Mouse (Mus musculus) hindbrain, embryonic 10.5 days (tissue): Measurements from ENCODE around the gene Cdsn. TPM values are rescaled to one million over a fixed set of nuclear protein-coding genes. Genes with fewer than 3 reads are reported as not detected.
"Not testable (repeated sequence)": the region's sequence is repeated elsewhere in the genome, so short reads cannot be mapped to it uniquely, and the experiment has no call there.

Experiments
- DNase-seq: peaks from one replicate; pipeline ENCODE4 v3.0.0-alpha.2; 2017; ENCODE audit warnings: low spot score
- H3K27ac ChIP-seq: fragments of 300-500 bp; sonication (generic); 2 replicates; pipeline ENCODE4 v1.5.1; 2016; ENCODE audit warnings: mild to moderate bottlenecking, moderate library complexity
- H3K27me3 ChIP-seq: fragments of 300-500 bp; sonication (generic); 2 replicates; pipeline ENCODE4 v1.6.1; 2016; ENCODE audit warnings: mild to moderate bottlenecking; ENCODE audit not compliant: poor library complexity, insufficient read depth, severe bottlenecking
- H3K36me3 ChIP-seq: fragments of 300-500 bp; sonication (generic); 2 replicates; pipeline ENCODE4 v1.6.1; 2016; ENCODE audit warnings: mild to moderate bottlenecking, moderate library complexity
- H3K4me1 ChIP-seq: fragments of 300-500 bp; sonication (generic); replicated peaks from 2 replicates; pipeline ENCODE4 v1.6.1; 2016; ENCODE audit warnings: mild to moderate bottlenecking
- H3K4me3 ChIP-seq: fragments of 300-500 bp; sonication (generic); 2 replicates; pipeline ENCODE4 v1.5.1; 2016; ENCODE audit warnings: mild to moderate bottlenecking, moderate library complexity
- H3K9me3 ChIP-seq: fragments of 300-500 bp; sonication (generic); 2 replicates; pipeline ENCODE4 v1.6.1; 2016; ENCODE audit warnings: mild to moderate bottlenecking, moderate library complexity
- WGBS: fragments of 180-500 bp; shearing (Covaris S2); methylation state at CpG from one replicate; pipeline ENCODE4 v1.1.7; 2016; 5-methylcytosine and 5-hydroxymethylcytosine counted together
- polyA plus RNA-seq: library from polyadenylated mRNA; unstranded; fragments of >200 nt; fragmentation: Nextera tagmentation; extraction: Ambion mirVana; gene quantifications from 2 replicates; pipeline ENCODE4 v1.2.1, GENCODE M21; 2016

Gene Cdsn
- 0.10 TPM in 1 of 2 replicates, not detected in the other for polyA plus RNA-seq

DNA sequence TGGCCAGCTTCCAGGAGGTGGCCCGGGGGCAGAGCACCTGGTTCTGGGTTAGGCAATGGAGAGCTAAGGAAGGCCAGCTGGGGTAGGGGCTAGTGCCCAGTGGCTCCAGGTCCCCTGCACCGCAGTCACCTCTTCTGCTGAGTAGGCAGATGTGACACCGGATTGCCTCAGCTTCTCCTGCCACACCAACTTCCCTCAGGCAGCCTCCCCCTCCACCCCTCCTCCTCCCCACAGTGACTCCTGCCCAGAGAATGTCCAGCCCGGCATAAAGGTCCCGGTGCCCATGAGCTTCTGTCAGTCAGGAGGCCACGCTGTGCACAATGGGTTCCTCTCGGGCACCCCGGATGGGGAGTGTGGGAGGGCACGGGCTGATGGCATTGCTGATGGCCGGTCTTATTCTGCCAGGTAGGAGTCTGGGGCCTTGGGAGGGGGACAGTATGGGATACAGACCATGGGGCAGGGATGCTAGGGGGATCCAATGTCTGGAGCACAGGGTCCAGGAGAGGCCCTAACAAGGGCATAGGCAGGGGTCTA lies at the start of gene Cdsn:
Gene Cdsn, plus strand, starts transcription at position 248 of the 534 bp plus-strand sequence.
- no peaks in the 10 kb centered on the region for H3K9me3 ChIP-seq
- no peaks in the 10 kb centered on the region for H3K36me3 ChIP-seq
- 0 out of 2 replicates have a peak, but pooled peaks cover 3% of the 10 kb centered on the region for H3K27me3 ChIP-seq
- no peak within 1 kb of the TSS for H3K4me3 ChIP-seq
- peaks cover 21% of the 10 kb centered on the region for H3K4me1 ChIP-seq
- no peak for DNase-seq
- H3K27ac ChIP-seq = 0 out of 2 replicates have a peak within 1 kb of the TSS, but pooled peaks have one; percentile 41
- 68% methylated on average over 10 of the region's 10 CpGs for WGBS

DNA sequence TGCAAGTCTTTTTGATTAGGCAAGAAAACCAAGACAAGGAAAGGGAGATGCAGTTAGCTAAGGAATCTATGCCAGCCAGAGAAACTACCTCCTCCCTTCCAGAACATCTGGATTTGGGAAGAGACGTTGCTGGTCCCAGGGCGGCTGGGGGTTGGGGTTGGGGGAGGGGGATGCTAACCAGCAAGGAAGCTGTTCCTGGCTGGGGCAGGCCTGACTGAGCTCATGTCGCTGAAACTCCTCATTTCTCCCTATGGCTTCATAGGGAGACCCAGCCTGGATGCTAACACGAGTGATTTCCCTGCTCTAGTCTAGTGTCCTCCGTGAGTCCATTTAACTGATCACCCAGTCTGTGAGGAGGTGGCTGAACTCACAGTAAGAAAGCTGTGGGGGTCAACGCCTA lies 49.7 kb upstream of the Cdsn start:
- WGBS = 1% methylated on average over 6 of the region's 6 CpGs
- H3K27ac ChIP-seq = no peak overlapping the region
- no peaks in the 10 kb centered on the region for H3K36me3 ChIP-seq
- H3K9me3 ChIP-seq = no peaks in the 10 kb centered on the region
- H3K27me3 ChIP-seq = peaks cover 49% of the 10 kb centered on the region
- H3K4me3 ChIP-seq = no peak overlapping the region
- H3K4me1 ChIP-seq = peaks cover 29% of the 10 kb centered on the region
- peak; percentile 22 for DNase-seq

DNA sequence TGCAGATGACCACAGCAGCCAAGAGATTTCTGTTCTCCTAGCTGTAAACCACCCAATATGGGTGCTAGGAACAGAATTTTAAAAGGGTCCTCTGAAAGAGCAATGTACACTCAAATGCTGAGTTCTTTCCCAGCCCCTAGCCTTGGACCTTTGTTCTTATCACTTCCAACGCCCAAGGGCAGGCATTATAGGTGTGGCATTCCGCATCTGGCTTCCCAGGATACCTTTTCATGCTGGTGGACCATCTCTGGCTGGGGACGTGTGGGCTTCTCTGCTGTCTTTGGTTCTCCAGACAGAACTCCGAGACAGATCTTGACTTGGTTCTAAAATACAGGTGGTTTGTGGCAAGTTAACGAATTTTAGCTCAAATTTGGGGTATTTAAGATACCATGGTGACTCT lies 49.2 kb upstream of the Cdsn start:
- no peak for DNase-seq
- peaks cover 55% of the 10 kb centered on the region for H3K27me3 ChIP-seq
- no peak overlapping the region for H3K4me3 ChIP-seq
- 36% methylated on average over 5 of the region's 5 CpGs for WGBS
- no peaks in the 10 kb centered on the region for H3K36me3 ChIP-seq
- no peaks in the 10 kb centered on the region for H3K9me3 ChIP-seq
- H3K4me1 ChIP-seq = peaks cover 29% of the 10 kb centered on the region
- no peak overlapping the region for H3K27ac ChIP-seq

DNA sequence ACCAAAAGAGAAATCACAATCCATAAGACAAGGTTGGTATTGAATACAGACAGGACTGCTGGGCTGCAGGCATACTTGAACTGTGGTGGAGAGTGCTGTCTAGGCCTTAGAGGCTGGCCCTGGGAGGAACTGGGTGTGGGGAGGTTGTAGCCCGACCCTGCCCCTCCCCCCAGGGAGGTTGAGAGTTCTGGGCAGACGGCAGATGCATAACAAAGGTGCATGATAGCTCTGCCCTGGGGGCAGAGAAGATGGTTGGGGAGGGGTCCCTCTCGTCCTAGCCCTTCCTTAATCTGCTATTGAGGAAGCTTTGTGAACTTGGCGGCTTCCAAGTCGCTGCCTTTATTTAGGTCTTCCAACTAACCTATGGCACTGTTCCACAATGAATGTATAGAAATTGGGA lies 48.1 kb upstream of the Cdsn start:
- H3K4me1 ChIP-seq = peaks cover 29% of the 10 kb centered on the region
- H3K4me3 ChIP-seq = no peak overlapping the region
- H3K27ac ChIP-seq = no peak overlapping the region
- H3K9me3 ChIP-seq = no peaks in the 10 kb centered on the region
- 17% methylated on average over 5 of the region's 5 CpGs for WGBS
- DNase-seq = no peak
- no peaks in the 10 kb centered on the region for H3K36me3 ChIP-seq
- H3K27me3 ChIP-seq = peaks cover 65% of the 10 kb centered on the region

DNA sequence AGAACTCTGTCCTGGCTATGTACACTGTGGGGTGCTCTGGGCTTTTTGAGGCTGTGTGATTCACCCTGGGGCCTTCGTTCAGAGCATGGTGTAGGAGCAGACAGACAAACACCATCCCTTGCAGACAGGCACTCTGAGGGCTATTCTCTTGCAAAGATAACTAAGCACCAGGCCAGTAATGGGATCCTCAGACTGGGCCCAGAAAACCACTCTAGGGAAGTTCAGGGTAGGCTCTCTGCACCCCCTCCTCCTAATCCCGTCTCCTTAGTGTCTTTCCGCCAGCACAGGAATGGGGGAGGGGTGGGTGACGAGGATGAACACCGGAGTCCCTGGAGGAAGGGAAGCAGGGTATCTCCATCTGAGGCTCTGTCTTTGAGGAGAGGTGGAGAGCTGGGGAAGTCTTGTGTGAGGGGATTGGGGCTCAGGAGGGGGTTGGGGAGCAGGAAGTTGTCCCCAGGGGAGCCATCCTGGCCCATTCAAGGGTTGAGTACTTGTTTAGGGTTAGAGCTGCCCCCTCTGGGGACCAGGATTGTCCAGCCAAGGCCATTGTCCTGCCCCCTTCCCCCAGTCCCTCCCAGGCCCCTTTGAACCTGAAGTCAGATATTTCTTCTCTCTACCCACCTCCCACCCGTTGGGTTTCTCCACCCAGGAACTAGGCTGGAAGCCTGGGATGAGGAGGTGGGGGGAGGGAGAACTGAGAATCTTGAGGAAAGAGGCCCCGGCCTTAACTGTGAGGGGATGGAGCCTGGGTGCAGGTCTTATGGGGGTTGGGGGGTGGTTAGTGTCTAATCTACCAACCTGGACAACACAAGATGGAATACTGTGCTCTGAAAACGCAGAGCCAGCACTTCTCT lies 47.1 kb upstream of the Cdsn start:
- H3K36me3 ChIP-seq = no peaks in the 10 kb centered on the region
- no peak overlapping the region for H3K27ac ChIP-seq
- no peak overlapping the region for H3K4me3 ChIP-seq
- 9% methylated on average over 8 of the region's 8 CpGs for WGBS
- H3K9me3 ChIP-seq = no peaks in the 10 kb centered on the region
- H3K4me1 ChIP-seq = peaks cover 29% of the 10 kb centered on the region
- no peak for DNase-seq
- peaks cover 75% of the 10 kb centered on the region for H3K27me3 ChIP-seq

DNA sequence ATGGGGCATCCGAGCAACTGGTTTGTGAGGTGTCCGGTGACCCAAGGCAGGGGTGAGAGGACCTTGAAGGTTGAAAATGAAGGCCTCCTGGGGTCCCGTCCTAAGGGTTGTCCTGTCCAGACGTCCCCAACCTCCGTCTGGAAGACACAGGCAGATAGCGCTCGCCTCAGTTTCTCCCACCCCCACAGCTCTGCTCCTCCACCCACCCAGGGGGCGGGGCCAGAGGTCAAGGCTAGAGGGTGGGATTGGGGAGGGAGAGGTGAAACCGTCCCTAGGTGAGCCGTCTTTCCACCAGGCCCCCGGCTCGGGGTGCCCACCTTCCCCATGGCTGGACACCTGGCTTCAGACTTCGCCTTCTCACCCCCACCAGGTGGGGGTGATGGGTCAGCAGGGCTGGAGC lies 46.2 kb upstream of the Cdsn start, which contains the start of gene Pou5f1:
Gene Pou5f1, plus strand, starts transcription at position 243 of the 400 bp plus-strand sequence.
- Histone ChIP-seq H3K36me3 (no peaks in the 10 kb centered on the region), H3K4me1 (peaks cover 29% of the 10 kb centered on the region), H3K9me3 (no peaks in the 10 kb centered on the region), H3K4me3 (no peak within 1 kb of the TSS), H3K27me3 (peaks cover 75% of the 10 kb centered on the region), H3K27ac (no peak within 1 kb of the TSS)
- WGBS = 17% methylated on average over 13 of the region's 13 CpGs
- no peak for DNase-seq

DNA sequence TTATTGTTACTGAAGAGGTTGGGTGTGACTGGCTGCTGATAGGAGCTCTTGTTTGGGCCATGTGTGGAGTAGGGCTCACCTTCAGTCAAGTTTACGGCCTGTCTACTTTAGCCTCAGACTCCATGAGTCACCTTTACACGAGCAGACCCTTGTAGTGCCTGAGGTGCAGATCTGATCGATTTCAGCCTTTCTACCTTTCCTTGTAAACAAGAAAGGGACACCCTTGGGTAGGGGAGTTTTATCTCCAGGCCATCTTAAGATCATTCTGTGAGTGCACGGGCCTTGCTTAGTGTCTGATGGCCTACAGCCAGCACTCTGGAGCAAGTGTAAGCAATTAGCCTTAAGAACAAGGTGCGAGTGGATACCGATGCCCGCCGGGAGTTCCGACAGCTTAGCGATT lies 45.0 kb upstream of the Cdsn start:
- Histone ChIP-seq H3K4me3 (no peak overlapping the region), H3K9me3 (no peaks in the 10 kb centered on the region), H3K27ac (no peak overlapping the region), H3K4me1 (peaks cover 29% of the 10 kb centered on the region), H3K27me3 (peaks cover 73% of the 10 kb centered on the region), H3K36me3 (no peaks in the 10 kb centered on the region)
- 14% methylated on average over 10 of the region's 10 CpGs for WGBS
- no peak for DNase-seq

DNA sequence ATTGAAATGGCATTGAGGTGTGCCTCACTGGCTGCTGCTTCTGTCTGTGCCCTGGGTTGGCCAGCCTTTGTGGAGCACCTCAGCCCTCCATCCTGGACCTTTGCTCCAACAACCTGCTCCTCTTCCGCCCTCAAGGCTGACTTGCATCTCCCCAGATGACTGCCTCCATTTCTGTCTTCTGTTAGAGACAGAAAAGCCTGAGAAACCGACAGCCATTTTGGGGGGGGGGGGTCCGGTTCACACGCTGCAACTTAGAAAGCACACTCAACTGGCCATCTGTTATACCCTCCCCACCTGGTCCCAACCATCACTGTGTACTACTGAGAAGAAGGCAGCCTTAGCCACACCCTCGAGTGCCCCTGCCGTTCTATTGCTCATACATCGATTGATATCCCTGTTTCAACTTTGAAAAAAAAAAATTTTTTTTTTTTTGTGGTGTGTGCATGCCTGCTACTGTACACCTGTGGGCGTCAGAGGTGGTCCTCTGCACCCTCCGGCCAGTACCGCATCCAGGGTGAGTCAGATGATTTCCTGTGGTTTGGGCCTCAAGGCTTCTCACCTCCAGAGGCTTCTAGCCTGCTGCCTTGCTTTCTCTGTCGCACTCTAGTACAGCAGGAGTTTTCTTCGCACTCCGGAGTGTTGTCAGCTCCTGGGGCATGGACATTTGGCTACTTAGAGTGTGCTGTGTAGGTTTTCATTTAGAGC lies 44.2 kb upstream of the Cdsn start:
- Histone ChIP-seq H3K4me3 (no peak overlapping the region), H3K4me1 (peaks cover 20% of the 10 kb centered on the region), H3K9me3 (no peaks in the 10 kb centered on the region), H3K27ac (no peak overlapping the region), H3K27me3 (peaks cover 66% of the 10 kb centered on the region), H3K36me3 (peaks cover 5% of the 10 kb centered on the region)
- DNase-seq = no peak
- 25% methylated on average over 13 of the region's 13 CpGs for WGBS

DNA sequence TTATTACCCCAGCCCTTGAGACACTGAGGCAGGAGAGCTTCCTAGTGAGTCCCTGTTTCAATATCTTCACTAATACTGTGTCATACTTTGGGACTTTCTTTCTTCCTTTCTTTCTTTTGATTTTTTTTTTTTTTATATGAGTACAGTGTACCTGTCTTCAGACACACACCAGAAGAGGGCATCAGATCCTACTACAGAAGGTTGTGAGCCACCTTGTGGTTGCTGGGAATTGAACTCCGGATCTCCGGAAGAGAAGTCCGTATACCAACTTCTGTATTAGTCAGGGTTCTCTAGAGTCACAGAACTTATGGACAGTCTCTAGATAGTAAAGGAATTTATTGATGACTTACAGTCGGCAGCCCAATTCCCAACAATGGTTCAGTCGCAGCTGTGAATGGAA lies 43.6 kb upstream of the Cdsn start:
- Histone ChIP-seq H3K4me1 (peaks cover 19% of the 10 kb centered on the region), H3K36me3 (peaks cover 11% of the 10 kb centered on the region), H3K27me3 (peaks cover 65% of the 10 kb centered on the region)
- H3K4me3 ChIP-seq, H3K9me3 ChIP-seq, DNase-seq, H3K27ac ChIP-seq: not testable (repeated sequence)
- WGBS = 62% methylated on average over 5 of the region's 5 CpGs

DNA sequence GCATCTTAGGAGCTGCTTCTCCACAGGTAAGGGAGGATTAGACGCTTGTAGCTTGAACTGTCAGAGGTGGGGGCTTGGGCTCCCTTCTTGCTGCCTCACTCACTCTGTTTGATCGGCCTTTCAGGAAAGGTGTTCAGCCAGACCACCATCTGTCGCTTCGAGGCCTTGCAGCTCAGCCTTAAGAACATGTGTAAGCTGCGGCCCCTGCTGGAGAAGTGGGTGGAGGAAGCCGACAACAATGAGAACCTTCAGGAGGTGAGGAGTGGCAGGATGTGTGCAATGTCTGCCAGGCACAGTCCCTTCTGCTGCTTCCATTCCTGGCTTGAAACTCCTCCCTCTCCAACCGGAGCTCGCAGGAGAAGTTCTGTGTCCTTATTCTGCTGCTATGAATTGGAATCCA lies 42.6 kb upstream of the Cdsn start:
- Histone ChIP-seq H3K27ac (no peak overlapping the region), H3K9me3 (no peaks in the 10 kb centered on the region), H3K27me3 (peaks cover 55% of the 10 kb centered on the region), H3K4me3 (no peak overlapping the region), H3K4me1 (peaks cover 17% of the 10 kb centered on the region), H3K36me3 (peaks cover 16% of the 10 kb centered on the region)
- DNase-seq = peak; percentile 37
- 38% methylated on average over 8 of the region's 8 CpGs for WGBS

DNA sequence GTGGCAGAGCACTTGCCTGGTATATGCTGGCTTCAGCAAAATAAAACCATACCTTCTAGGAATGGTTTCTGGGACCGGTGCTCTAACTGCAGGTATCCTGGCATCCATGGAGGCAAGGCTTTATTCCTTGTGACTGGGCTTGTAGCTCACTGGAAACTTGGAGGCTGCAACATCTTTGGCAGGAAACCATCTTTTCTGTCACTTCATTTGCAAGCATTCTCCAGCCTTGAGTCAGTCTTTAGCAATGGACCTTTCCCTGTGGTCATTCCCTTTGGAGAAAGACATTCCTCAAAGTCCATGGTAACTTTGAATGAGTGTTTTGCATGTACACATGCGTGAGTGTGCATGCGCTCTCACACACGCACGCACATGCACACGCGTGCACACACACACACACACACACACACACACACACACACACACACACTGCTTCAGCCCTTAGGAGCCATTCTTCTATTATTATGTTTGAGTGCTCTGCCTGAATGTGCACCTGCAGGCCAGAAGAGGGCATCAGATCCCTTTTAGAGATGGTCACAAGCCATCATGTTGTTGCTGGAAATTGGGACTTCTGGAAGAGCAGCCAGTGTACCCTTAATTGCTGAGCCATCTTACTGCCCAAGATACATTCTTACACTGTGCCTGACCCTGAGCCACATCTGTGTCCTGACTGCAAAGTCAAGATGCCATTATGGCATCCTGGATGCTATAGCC lies 38.9 kb upstream of the Cdsn start:
- Histone ChIP-seq H3K36me3 (peaks cover 16% of the 10 kb centered on the region), H3K27me3 (peaks cover 22% of the 10 kb centered on the region), H3K4me3 (no peak overlapping the region), H3K9me3 (no peaks in the 10 kb centered on the region), H3K4me1 (peaks cover 36% of the 10 kb centered on the region), H3K27ac (no peak overlapping the region)
- WGBS = 94% methylated on average over 7 of the region's 7 CpGs
- DNase-seq = no peak

DNA sequence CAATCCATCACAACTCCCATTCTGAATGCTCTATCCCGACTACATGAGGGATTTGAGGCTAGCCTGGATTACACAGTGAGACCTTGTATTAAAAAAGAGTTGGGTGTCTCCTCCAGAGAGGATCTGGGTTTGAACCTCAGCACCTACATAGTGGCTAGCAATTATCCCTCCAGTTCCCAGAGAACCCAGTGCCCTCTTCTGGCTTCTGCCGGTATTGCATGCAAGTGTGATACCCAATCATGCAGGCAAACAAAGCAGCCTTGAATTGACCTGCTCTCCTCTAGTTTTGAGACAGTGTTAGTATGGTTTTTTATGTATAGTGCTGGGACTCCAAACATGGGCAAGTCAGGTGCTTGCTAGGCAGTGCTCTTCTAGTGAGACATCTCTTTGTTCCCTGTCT lies 38.0 kb upstream of the Cdsn start:
- Histone ChIP-seq H3K27ac (peak overlapping the region; percentile 41; the same call in 1 of the 2 replicates), H3K27me3 (peaks cover 15% of the 10 kb centered on the region), H3K9me3 (no peaks in the 10 kb centered on the region), H3K36me3 (peaks cover 16% of the 10 kb centered on the region), H3K4me1 (peaks cover 42% of the 10 kb centered on the region), H3K4me3 (peak overlapping the region; percentile 71; the same call in 1 of the 2 replicates)
- WGBS = 19% methylated on average over 2 of the region's 2 CpGs
- peak; percentile 83 for DNase-seq
